Mouse (Mus musculus): ENCODE results near the gene She.

- TF ChIP-seq EP300 (IDR thresholded peaks at IDR 0.05) (no peak), CTCF (IDR thresholded peaks at IDR 0.05) (no peak)
Measured at GRCm38 (mm10) chr3:89862182-89862761, 31.1 kb downstream of the She start.
